Mouse (Mus musculus): ENCODE measurements around the gene Vmn1r210. TPM values are rescaled to one million over a fixed set of nuclear protein-coding genes. Genes with fewer than 3 reads are reported as not detected.
"Not testable (repeated sequence)": the region's sequence is repeated elsewhere in the genome, so short reads cannot be mapped to it uniquely, and the experiment has no call there.

Vmn1r210 gene
- not detected for total RNA-seq (2022)

- no peak for DNase-seq (ENCODE audit: low spot score)
Observed at GRCm38 (mm10) chr13:22831248-22831647, at the start of gene Vmn1r210. Gene Vmn1r210 (minus strand): TSS chr13:22831348.

- no peak for DNase-seq (ENCODE audit: low spot score)
Observed at GRCm38 (mm10) chr13:22879257-22879656, 48.1 kb upstream of the Vmn1r210 start.

DNA sequence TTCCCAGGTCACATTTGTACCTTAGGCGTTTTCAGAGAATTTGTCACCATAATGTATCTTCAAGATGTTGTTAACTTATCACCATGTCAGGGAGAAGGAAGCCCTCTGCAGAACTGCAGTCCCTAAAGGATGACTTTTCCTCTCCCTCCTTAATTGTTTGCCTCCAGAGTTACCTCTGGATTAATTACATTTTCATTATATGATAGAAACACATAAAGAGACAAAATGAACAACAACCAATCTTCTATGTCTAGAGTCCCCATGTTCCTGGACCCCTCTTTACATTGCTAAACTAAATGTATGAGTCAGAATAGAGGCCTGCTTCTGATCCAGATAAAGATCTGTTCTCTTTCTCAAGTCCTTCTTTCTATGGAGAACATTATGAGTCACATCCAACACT, 26.3 kb upstream of the Vmn1r210 start, which contains the start of gene Vmn1r211:
TSS of gene Vmn1r211 (minus strand) at position 101 of the 400 bp plus-strand sequence.
- DNase-seq (ENCODE audit: low spot score) = no peak

GRCm38 (mm10) chr13:22854760-22855159, 23.6 kb upstream of the Vmn1r210 start:
- DNase-seq (ENCODE audit: low spot score) = no peak

DNA sequence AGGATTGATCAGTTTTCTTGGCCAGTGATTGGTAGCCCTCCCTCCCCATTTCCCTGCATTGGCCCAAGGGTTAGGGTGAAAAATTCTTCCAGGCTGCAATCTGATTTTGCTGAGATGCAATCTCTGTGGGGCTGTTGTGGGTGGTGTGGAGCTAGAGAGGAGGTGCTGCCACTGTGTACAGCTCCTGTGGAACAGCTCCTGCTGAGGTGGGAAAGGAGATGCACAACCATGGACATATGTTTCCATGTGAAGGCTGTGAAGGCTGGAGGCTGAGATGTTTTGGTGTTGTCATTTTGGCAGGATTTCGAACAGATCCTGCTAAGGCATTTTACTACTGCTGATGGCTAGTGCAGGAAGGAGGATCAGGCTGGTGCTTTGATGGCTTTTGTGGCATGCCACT, 15.7 kb upstream of the Vmn1r210 start:
- DNase-seq (ENCODE audit: low spot score) = no peak

GRCm38 (mm10) chr13:22844304-22844703, 13.2 kb upstream of the Vmn1r210 start:
- DNase-seq (ENCODE audit: low spot score) = not testable (repeated sequence)

- not testable (repeated sequence) for DNase-seq (ENCODE audit: low spot score)
Observed at GRCm38 (mm10) chr13:22829395-22829794, 1.8 kb downstream of the Vmn1r210 start.

GRCm38 (mm10) chr13:22821601-22822000, 9.5 kb downstream of the Vmn1r210 start:
- DNase-seq (ENCODE audit: low spot score) = not testable (repeated sequence)

GRCm38 (mm10) chr13:22809582-22809981, 21.6 kb downstream of the Vmn1r210 start, which contains the start of gene Vmn1r209:
Gene Vmn1r209 (minus strand): TSS chr13:22809682.
- DNase-seq (ENCODE audit: low spot score) = not testable (repeated sequence)

DNA sequence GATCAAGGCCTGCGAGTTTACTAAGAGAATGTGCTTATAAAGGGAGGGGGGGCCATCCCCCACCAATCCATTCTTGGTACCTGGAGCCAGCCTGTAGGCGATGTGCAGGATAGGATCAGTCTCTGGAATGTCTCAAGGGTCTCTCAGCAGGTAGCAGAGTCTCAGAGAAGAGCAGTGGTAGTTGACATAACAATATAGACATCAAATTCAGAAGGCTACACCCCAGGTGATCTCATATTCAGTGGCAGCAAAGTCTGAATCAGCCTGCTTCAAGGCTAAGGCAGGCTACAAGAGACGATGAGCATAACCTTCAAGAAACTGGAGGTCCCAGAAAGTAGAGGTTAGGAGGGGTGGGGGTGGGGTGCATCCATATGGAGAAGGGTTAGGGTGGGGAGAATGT, 43.1 kb downstream of the Vmn1r210 start:
- not testable (repeated sequence) for DNase-seq (ENCODE audit: low spot score)

DNA sequence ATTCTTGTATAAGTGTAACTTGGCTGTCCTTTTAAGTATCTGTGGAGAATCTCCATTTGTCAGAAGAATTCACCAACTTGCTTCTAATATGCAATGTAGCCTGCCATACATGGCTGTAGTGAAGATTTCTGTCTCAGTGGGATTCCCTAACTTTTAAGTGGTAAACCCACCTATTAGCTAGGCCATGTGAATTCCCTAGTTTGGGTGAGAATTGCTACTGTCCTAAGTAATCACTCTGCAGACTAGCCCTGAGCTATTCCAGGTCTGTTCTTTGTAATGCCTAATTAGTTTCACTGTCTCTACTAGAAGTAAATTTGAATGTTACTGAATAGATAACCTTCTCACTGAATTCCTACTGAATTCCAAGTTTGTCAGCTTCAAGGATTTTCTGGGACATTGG, 47.0 kb downstream of the Vmn1r210 start:
- not testable (repeated sequence) for DNase-seq (ENCODE audit: low spot score)

DNA sequence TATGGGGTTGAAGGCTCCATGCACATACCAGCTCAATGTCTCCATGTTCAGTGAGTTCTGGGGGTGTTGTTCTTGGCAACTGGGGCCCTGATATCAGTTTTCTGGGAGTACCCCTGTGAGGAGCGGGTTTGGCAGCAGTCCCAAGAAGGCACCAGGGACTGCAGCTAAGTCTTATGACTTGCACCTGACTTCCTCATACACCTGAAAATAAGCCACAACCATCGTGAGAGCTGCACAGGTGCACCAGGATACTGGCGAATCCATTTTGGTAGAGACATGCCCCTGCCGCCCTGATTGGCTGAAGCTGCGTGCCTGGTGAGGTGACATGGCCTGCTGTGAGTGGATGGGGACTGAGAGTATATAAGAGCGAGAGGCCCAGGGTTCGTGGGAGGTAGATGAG, 53.8 kb downstream of the Vmn1r210 start, which contains the start of gene Vmn1r208:
TSS of gene Vmn1r208 (minus strand) at position 101 of the 400 bp plus-strand sequence.
- DNase-seq (ENCODE audit: low spot score) = not testable (repeated sequence)

Other genes with a start within 250 kb of the Vmn1r210 start
- not detected for gene Vmn1r205, start 238.3 kb downstream of the Vmn1r210 start, total RNA-seq (2022)
- gene Vmn1r206, start 207.1 kb downstream of the Vmn1r210 start, total RNA-seq (2022) = not detected
- not detected for gene Vmn1r207-ps, start 101.7 kb downstream of the Vmn1r210 start, total RNA-seq (2022)
- gene Vmn1r208, start 53.9 kb downstream of the Vmn1r210 start, total RNA-seq (2022) = not detected
- not detected for gene Vmn1r209, start 21.7 kb downstream of the Vmn1r210 start, total RNA-seq (2022)
- gene Vmn1r211, start 26.2 kb upstream of the Vmn1r210 start, total RNA-seq (2022) = not detected
- gene Vmn1r212, start 52.9 kb upstream of the Vmn1r210 start, total RNA-seq (2022) = not detected
- gene Vmn1r213, start 176.3 kb upstream of the Vmn1r210 start, total RNA-seq (2022) = not detected
- not detected for gene Vmn1r214, start 199.1 kb upstream of the Vmn1r210 start, total RNA-seq (2022)
- not detected for gene Vmn1r215, start 236.7 kb upstream of the Vmn1r210 start, total RNA-seq (2022)